Mouse (Mus musculus): Measurements from ENCODE around the gene Colgalt1. TPM values are rescaled to one million over a fixed set of nuclear protein-coding genes. Genes with fewer than 3 reads are reported as not detected.

The Colgalt1 gene
- polyA plus RNA-seq, 1 experiment, result 87.0 TPM

- TF ChIP-seq REST (IDR thresholded peaks at IDR 0.05; ENCODE audit: insufficient read depth, insufficient read length), result no peak
- peak; percentile 73 for TF ChIP-seq POLR2AphosphoS2 (IDR thresholded peaks at IDR 0.05; ENCODE audit: insufficient read length, low read depth)
- no peak for TF ChIP-seq MYOD1 (IDR thresholded peaks at IDR 0.05; ENCODE audit: control insufficient read depth in 1 of 3, insufficient read length in 2 of 3, low read depth in 2 of 3)
- no peak for TF ChIP-seq TCF12 (IDR thresholded peaks at IDR 0.05; ENCODE audit: insufficient read depth, poor library complexity, severe bottlenecking)
- TF ChIP-seq SRF (IDR thresholded peaks at IDR 0.05; ENCODE audit: control insufficient read depth, insufficient read length, low read depth), result no peak
- TF ChIP-seq POLR2A (IDR thresholded peaks at IDR 0.05; ENCODE audit: insufficient read length, low read depth), result peak; percentile 87
- TF ChIP-seq CEBPB (IDR thresholded peaks at IDR 0.05; ENCODE audit: insufficient read depth, poor library complexity, severe bottlenecking), result no peak
- TF ChIP-seq USF1 (IDR thresholded peaks at IDR 0.05; ENCODE audit: low read depth), result no peak
- peak overlapping the region; percentile 10 for H3ac ChIP-seq (ENCODE audit: control insufficient read depth, insufficient read length)
- no peaks in the 10 kb centered on the region for H3K27me3 ChIP-seq (ENCODE audit: control insufficient read depth, insufficient read depth, insufficient read length)
- H3K4me2 ChIP-seq (ENCODE audit: low read depth), result peak overlapping the region; percentile 93
- H3K79me2 ChIP-seq (ENCODE audit: control insufficient read depth, insufficient read depth), result no peaks in the 10 kb centered on the region
- H3K36me3 ChIP-seq (ENCODE audit: control insufficient read depth, insufficient read depth), result peaks cover 3% of the 10 kb centered on the region
- H3K4me3 ChIP-seq, result peak overlapping the region; percentile 18
These were observed 18.4 kb downstream of the Colgalt1 start for GRCm38 (mm10) chr8:71629096-71629697.

GRCm38 (mm10) chr8:71629781-71630212 is 19.0 kb downstream of the Colgalt1 start:
- Histone ChIP-seq H3K79me2 (ENCODE audit: control insufficient read depth, insufficient read depth) (no peaks in the 10 kb centered on the region), H3K4me3 (peak overlapping the region; percentile 18), H3K27me3 (ENCODE audit: control insufficient read depth, insufficient read depth, insufficient read length) (no peaks in the 10 kb centered on the region), H3ac (ENCODE audit: control insufficient read depth, insufficient read length) (peak overlapping the region; percentile 10), H3K36me3 (ENCODE audit: control insufficient read depth, insufficient read depth) (no peaks in the 10 kb centered on the region), H3K4me2 (ENCODE audit: low read depth) (peak overlapping the region; percentile 93)
- TF ChIP-seq POLR2A (IDR thresholded peaks at IDR 0.05; ENCODE audit: insufficient read length, low read depth) (no peak), REST (IDR thresholded peaks at IDR 0.05; ENCODE audit: insufficient read depth, insufficient read length) (no peak), POLR2AphosphoS2 (IDR thresholded peaks at IDR 0.05; ENCODE audit: insufficient read length, low read depth) (no peak), MYOD1 (IDR thresholded peaks at IDR 0.05; ENCODE audit: control insufficient read depth in 1 of 3, insufficient read length in 2 of 3, low read depth in 2 of 3) (no peak), MAX (IDR thresholded peaks at IDR 0.05; ENCODE audit: low read depth) (no peak), TCF3 (IDR thresholded peaks at IDR 0.05; ENCODE audit: insufficient read length, low read depth) (no peak), USF1 (IDR thresholded peaks at IDR 0.05; ENCODE audit: low read depth) (no peak), TCF12 (IDR thresholded peaks at IDR 0.05; ENCODE audit: insufficient read depth, poor library complexity, severe bottlenecking) (no peak)

GRCm38 (mm10) chr8:71630761-71631160 is 20.0 kb downstream of the Colgalt1 start:
- H3ac ChIP-seq (ENCODE audit: control insufficient read depth, insufficient read length), result no peak overlapping the region
- TF ChIP-seq MYOG (IDR thresholded peaks at IDR 0.05; ENCODE audit: control insufficient read depth in 1 of 3, insufficient read depth in 1 of 3, insufficient read length in 2 of 3, low read depth in 2 of 3) (no peak), E2F4 (IDR thresholded peaks at IDR 0.05; ENCODE audit: insufficient read depth) (no peak), POLR2A (IDR thresholded peaks at IDR 0.05; ENCODE audit: insufficient read length, low read depth) (no peak), MAX (IDR thresholded peaks at IDR 0.05; ENCODE audit: low read depth) (no peak), USF1 (IDR thresholded peaks at IDR 0.05; ENCODE audit: low read depth) (no peak), CEBPB (IDR thresholded peaks at IDR 0.05; ENCODE audit: insufficient read depth, poor library complexity, severe bottlenecking) (no peak), MYOD1 (IDR thresholded peaks at IDR 0.05; ENCODE audit: control insufficient read depth in 1 of 3, insufficient read length in 2 of 3, low read depth in 2 of 3) (no peak), REST (IDR thresholded peaks at IDR 0.05; ENCODE audit: insufficient read depth, insufficient read length) (no peak), TCF3 (IDR thresholded peaks at IDR 0.05; ENCODE audit: insufficient read length, low read depth) (no peak)
- H3K27me3 ChIP-seq (ENCODE audit: control insufficient read depth, insufficient read depth, insufficient read length), result no peaks in the 10 kb centered on the region
- H3K36me3 ChIP-seq (ENCODE audit: control insufficient read depth, insufficient read depth), result no peaks in the 10 kb centered on the region
- no peak overlapping the region for H3K4me3 ChIP-seq
- H3K79me2 ChIP-seq (ENCODE audit: control insufficient read depth, insufficient read depth), result no peaks in the 10 kb centered on the region
- no peak overlapping the region for H3K4me2 ChIP-seq (ENCODE audit: low read depth)

- Histone ChIP-seq H3K79me2 (ENCODE audit: control insufficient read depth, insufficient read depth) (no peaks in the 10 kb centered on the region), H3K4me2 (ENCODE audit: low read depth) (no peak overlapping the region), H3K27me3 (ENCODE audit: control insufficient read depth, insufficient read depth, insufficient read length) (no peaks in the 10 kb centered on the region), H3ac (ENCODE audit: control insufficient read depth, insufficient read length) (no peak overlapping the region), H3K4me3 (no peak overlapping the region), H3K36me3 (ENCODE audit: control insufficient read depth, insufficient read depth) (no peaks in the 10 kb centered on the region)
- TF ChIP-seq TCF3 (IDR thresholded peaks at IDR 0.05; ENCODE audit: insufficient read length, low read depth) (no peak), USF1 (IDR thresholded peaks at IDR 0.05; ENCODE audit: low read depth) (peak; percentile 74)
These were observed 21.1 kb downstream of the Colgalt1 start for GRCm38 (mm10) chr8:71631897-71632296.

- Histone ChIP-seq H3K27me3 (ENCODE audit: control insufficient read depth, insufficient read depth, insufficient read length) (no peaks in the 10 kb centered on the region), H3K4me3 (no peak overlapping the region)
- no peak for TF ChIP-seq POLR2A (IDR thresholded peaks at IDR 0.05; ENCODE audit: insufficient read length, low read depth)
- TF ChIP-seq MYOG (IDR thresholded peaks at IDR 0.05; ENCODE audit: control insufficient read depth in 1 of 3, insufficient read depth in 1 of 3, insufficient read length in 2 of 3, low read depth in 2 of 3), result no peak
- TF ChIP-seq SRF (IDR thresholded peaks at IDR 0.05; ENCODE audit: control insufficient read depth, insufficient read length, low read depth), result no peak
These were observed 22.4 kb downstream of the Colgalt1 start for GRCm38 (mm10) chr8:71633164-71633563.

More at GRCm38 (mm10) chr8:71633164-71633563, 22.4 kb downstream of the Colgalt1 start:
- Histone ChIP-seq H3K4me2 (ENCODE audit: low read depth) (no peak overlapping the region), H3ac (ENCODE audit: control insufficient read depth, insufficient read length) (no peak overlapping the region), H3K36me3 (ENCODE audit: control insufficient read depth, insufficient read depth) (no peaks in the 10 kb centered on the region), H3K79me2 (ENCODE audit: control insufficient read depth, insufficient read depth) (no peaks in the 10 kb centered on the region)

All from myocyte (in vitro differentiated cells).